Mouse (Mus musculus) midbrain, embryonic 14.5 days (tissue): ENCODE measurements around the gene Prss23. TPM values are rescaled to one million over a fixed set of nuclear protein-coding genes. Genes with fewer than 3 reads are reported as not detected.

Source experiments
- ATAC-seq: fragments of 200-750 bp; cut with Nextera tagmentation; 2 replicates; pipeline ENCODE4 v1.8.0; 2017; ENCODE audit warnings: moderate number of reproducible peaks, moderate library complexity; ENCODE audit not compliant: low FRiP score, low TSS enrichment
- DNase-seq: peaks from one replicate; pipeline ENCODE4 v3.0.0-alpha.2; 2015
- H3K27ac ChIP-seq: fragments of 300-500 bp; sonication (generic); replicated peaks from 2 replicates; pipeline ENCODE4 v1.5.1; 2014; ENCODE audit warnings: mild to moderate bottlenecking, low read depth, low read length, moderate library complexity
- H3K27me3 ChIP-seq: fragments of 300-500 bp; sonication (generic); 2 replicates; pipeline ENCODE4 v1.6.1; 2014; ENCODE audit warnings: low read length, control low read depth, mixed read lengths; ENCODE audit not compliant: control insufficient read depth, insufficient read depth
- H3K36me3 ChIP-seq: fragments of 300-500 bp; sonication (generic); 2 replicates; pipeline ENCODE4 v1.6.1; 2014; ENCODE audit warnings: low read length, control low read depth; ENCODE audit not compliant: control insufficient read depth, insufficient read depth
- H3K4me1 ChIP-seq: fragments of 300-500 bp; sonication (generic); 2 replicates; pipeline ENCODE4 v1.6.1; 2014; ENCODE audit warnings: mild to moderate bottlenecking, antibody characterized with exemption, low read length, control low read depth; ENCODE audit not compliant: control insufficient read depth, insufficient read depth
- H3K4me2 ChIP-seq: fragments of 300-500 bp; sonication (generic); 2 replicates; pipeline ENCODE4 v1.6.1; 2014; ENCODE audit warnings: mild to moderate bottlenecking, low read length, moderate library complexity
- H3K4me3 ChIP-seq: fragments of 300-500 bp; sonication (generic); replicated peaks from 2 replicates; pipeline ENCODE4 v1.5.1; 2014; ENCODE audit warnings: low read depth, low read length
- H3K9ac ChIP-seq: fragments of 300-500 bp; sonication (generic); replicated peaks from 2 replicates; pipeline ENCODE4 v1.6.1; 2014; ENCODE audit warnings: mild to moderate bottlenecking, low read length, moderate library complexity
- H3K9me3 ChIP-seq: fragments of 300-500 bp; sonication (generic); 2 replicates; pipeline ENCODE4 v1.6.1; 2016; ENCODE audit warnings: low read length, control low read depth, mixed read lengths; ENCODE audit not compliant: control insufficient read depth
- WGBS: fragments of 180-500 bp; shearing (Covaris S2); extraction: QIAGEN DNeasy Blood & Tissue Kit; methylation state at CpG from one replicate; pipeline ENCODE4 v1.1.7; 2014; 5-methylcytosine and 5-hydroxymethylcytosine counted together
- polyA plus RNA-seq: library from polyadenylated mRNA; unstranded; fragments of >200 nt; fragmentation: Nextera tagmentation; extraction: Ambion mirVana; gene quantifications from 2 replicates; pipeline ENCODE4 v1.2.1, GENCODE M21; 2014

Prss23 gene
- polyA plus RNA-seq, 1 experiment from 2014 or later, result 12.3 TPM

DNA sequence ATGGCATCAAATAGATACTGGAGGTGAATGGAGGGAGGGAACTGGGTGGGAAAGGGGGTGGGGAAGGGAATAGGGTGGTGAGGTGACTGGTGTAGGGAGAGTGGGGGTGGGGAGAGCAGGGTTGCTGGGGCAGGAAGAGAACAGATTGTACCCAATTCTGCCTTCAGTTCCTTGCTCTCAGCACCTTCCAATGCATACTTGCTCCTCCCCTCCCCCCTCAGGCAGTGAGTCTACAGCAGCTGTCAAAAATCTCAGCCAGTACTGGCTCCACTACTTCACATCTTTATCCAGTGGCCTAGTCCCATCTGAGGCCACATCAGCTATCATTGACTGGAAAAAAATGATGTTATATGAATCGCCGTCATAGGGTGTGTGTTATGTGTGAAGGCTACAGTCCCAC, 48.5 kb downstream of the Prss23 start:
- Histone ChIP-seq H3K4me1 (no peaks in the 10 kb centered on the region), H3K27me3 (no peaks in the 10 kb centered on the region), H3K36me3 (no peaks in the 10 kb centered on the region), H3K9me3 (no peaks in the 10 kb centered on the region), H3K4me3 (no peak overlapping the region), H3K4me2 (no peak overlapping the region), H3K9ac (no peak overlapping the region), H3K27ac (no peak overlapping the region)
- ATAC-seq (no peak), DNase-seq (no peak)
- WGBS, result 88% methylated on average over 2 of the region's 2 CpGs

GRCm38 (mm10) chr7:89477294-89477999, 49.5 kb downstream of the Prss23 start:
- Histone ChIP-seq H3K36me3 (no peaks in the 10 kb centered on the region), H3K9ac (no peak overlapping the region), H3K4me1 (no peaks in the 10 kb centered on the region), H3K9me3 (no peaks in the 10 kb centered on the region), H3K27ac (no peak overlapping the region), H3K4me2 (no peak overlapping the region), H3K27me3 (no peaks in the 10 kb centered on the region), H3K4me3 (no peak overlapping the region)
- peak; percentile 77; the same call in 1 of the 2 replicates for ATAC-seq
- 3% methylated on average over 1 of the region's 1 CpGs for WGBS
- DNase-seq, result peak; percentile 88

GRCm38 (mm10) chr7:89473442-89473841, 53.5 kb downstream of the Prss23 start:
- no peaks in the 10 kb centered on the region for H3K4me1 ChIP-seq
- H3K36me3 ChIP-seq, result no peaks in the 10 kb centered on the region
- peak; percentile 56 for DNase-seq
- no peaks in the 10 kb centered on the region for H3K27me3 ChIP-seq
- 61% methylated on average over 4 of the region's 4 CpGs for WGBS
- no peak overlapping the region for H3K4me3 ChIP-seq
- no peak overlapping the region for H3K9ac ChIP-seq
- no peaks in the 10 kb centered on the region for H3K9me3 ChIP-seq
- no peak overlapping the region for H3K4me2 ChIP-seq
- no peak for ATAC-seq
- no peak overlapping the region for H3K27ac ChIP-seq

DNA sequence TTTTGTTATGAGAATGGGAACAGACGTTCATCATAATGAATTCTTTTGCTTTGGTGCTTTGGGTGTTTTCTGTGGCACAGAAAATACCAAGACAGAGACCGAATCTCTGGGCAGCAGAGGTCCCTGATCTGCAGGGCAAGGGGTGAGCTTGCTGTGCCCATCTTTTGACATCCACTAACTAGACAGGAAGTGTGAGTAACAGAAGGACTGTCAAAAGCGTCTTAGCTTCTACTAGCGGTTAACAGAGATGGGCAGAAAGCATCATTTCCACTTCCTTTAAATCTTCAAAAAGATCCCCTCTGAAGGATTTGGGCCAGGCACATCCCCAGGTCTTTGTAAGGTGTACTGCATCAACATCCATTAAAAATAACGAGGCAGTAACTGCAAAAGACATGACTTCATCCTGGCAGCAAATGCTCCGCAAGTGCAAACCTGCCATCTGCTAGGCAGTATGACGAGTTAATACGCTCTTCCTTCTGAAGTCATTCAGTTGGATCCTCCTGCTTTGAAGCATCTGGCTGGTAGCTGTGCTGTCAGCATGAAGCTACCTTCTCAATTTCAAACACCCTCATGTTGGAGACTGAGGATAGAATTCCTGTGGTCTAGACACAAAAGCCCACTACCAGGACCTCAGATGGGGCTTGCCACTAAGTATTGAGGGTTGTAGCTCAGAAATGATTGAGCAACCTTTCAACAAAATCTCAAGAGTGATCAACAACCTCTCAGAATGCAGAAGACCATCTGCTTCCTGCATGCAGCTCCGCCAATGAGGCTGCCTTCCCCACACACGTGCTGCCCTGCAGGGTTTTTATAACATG, 63.0 kb downstream of the Prss23 start:
- 64% methylated on average over 10 of the region's 10 CpGs for WGBS
- no peaks in the 10 kb centered on the region for H3K9me3 ChIP-seq

GRCm38 (mm10) chr7:89463246-89463645, 63.7 kb downstream of the Prss23 start:
- Histone ChIP-seq H3K4me2 (no peak overlapping the region), H3K9me3 (no peaks in the 10 kb centered on the region), H3K27me3 (no peaks in the 10 kb centered on the region), H3K27ac (no peak overlapping the region), H3K36me3 (no peaks in the 10 kb centered on the region), H3K4me1 (no peaks in the 10 kb centered on the region), H3K4me3 (no peak overlapping the region), H3K9ac (no peak overlapping the region)
- ATAC-seq (no peak), DNase-seq (no peak)
- WGBS, result 86% methylated on average over 3 of the region's 3 CpGs

More for the DNA sequence above, 63.0 kb downstream of the Prss23 start:
- ATAC-seq (peak; percentile 43; the same call in 1 of the 2 replicates), DNase-seq (peak; percentile 31)
- no peaks in the 10 kb centered on the region for H3K4me1 ChIP-seq
- no peaks in the 10 kb centered on the region for H3K27me3 ChIP-seq
- H3K9ac ChIP-seq, result no peak overlapping the region
- H3K4me3 ChIP-seq, result no peak overlapping the region
- H3K36me3 ChIP-seq, result no peaks in the 10 kb centered on the region
- H3K27ac ChIP-seq, result no peak overlapping the region
- no peak overlapping the region for H3K4me2 ChIP-seq

- no peaks in the 10 kb centered on the region for H3K36me3 ChIP-seq
- WGBS, result 93% methylated on average over 5 of the region's 5 CpGs
- DNase-seq, result no peak
- no peaks in the 10 kb centered on the region for H3K9me3 ChIP-seq
- no peak overlapping the region for H3K9ac ChIP-seq
- H3K27ac ChIP-seq, result no peak overlapping the region
- H3K4me3 ChIP-seq, result no peak overlapping the region
- H3K4me1 ChIP-seq, result no peaks in the 10 kb centered on the region
- no peaks in the 10 kb centered on the region for H3K27me3 ChIP-seq
- no peak for ATAC-seq
- H3K4me2 ChIP-seq, result no peak overlapping the region
Observed at GRCm38 (mm10) chr7:89462646-89463207, 64.3 kb downstream of the Prss23 start.

DNA sequence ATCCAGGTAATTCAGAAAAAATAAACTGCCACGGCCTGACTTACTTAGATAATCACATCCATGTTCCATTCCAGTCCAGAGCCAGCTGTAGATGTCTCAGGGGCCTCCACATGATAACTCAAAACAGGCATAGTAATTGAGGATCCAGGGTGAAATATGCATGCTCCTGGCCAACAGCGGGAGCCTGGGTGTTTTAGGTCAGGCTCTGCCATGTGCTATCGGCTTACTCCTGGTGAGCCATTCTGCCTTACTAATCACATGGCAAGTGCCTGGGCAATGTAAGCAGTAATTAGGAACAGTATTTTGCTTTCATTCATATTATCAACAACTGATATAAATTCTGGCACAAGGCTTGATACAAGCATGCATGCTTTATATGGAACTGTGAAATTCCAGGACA, 65.6 kb downstream of the Prss23 start:
- 75% methylated on average over 3 of the region's 3 CpGs for WGBS
- H3K4me3 ChIP-seq, result no peak overlapping the region
- DNase-seq, result peak; percentile 4
- H3K36me3 ChIP-seq, result no peaks in the 10 kb centered on the region
- ATAC-seq, result no peak
- H3K27me3 ChIP-seq, result no peaks in the 10 kb centered on the region
- no peak overlapping the region for H3K27ac ChIP-seq
- no peaks in the 10 kb centered on the region for H3K9me3 ChIP-seq
- no peaks in the 10 kb centered on the region for H3K4me1 ChIP-seq
- H3K4me2 ChIP-seq, result no peak overlapping the region
- no peak overlapping the region for H3K9ac ChIP-seq

GRCm38 (mm10) chr7:89460911-89461310, 66.1 kb downstream of the Prss23 start:
- H3K36me3 ChIP-seq, result no peaks in the 10 kb centered on the region
- H3K4me2 ChIP-seq, result no peak overlapping the region
- no peak overlapping the region for H3K4me3 ChIP-seq
- DNase-seq (no peak), ATAC-seq (no peak)
- H3K27ac ChIP-seq, result no peak overlapping the region
- no peak overlapping the region for H3K9ac ChIP-seq
- no peaks in the 10 kb centered on the region for H3K4me1 ChIP-seq
- H3K27me3 ChIP-seq, result no peaks in the 10 kb centered on the region
- H3K9me3 ChIP-seq, result no peaks in the 10 kb centered on the region
